Mouse (Mus musculus) limb, embryonic 15.5 days (tissue): ENCODE data around the gene Olfr678. TPM values are rescaled to one million over a fixed set of nuclear protein-coding genes. Genes with fewer than 3 reads are reported as not detected.
"Not testable (repeated sequence)": the region's sequence is repeated elsewhere in the genome, so short reads cannot be mapped to it uniquely, and the experiment has no call there.

Source experiments
- ATAC-seq: fragments of 200-750 bp; cut with Nextera tagmentation; 2 replicates; pipeline ENCODE4 v1.8.0; 2017; ENCODE audit warnings: low read depth, moderate TSS enrichment; ENCODE audit not compliant: insufficient number of reproducible peaks, low FRiP score, low TSS enrichment
- H3K27ac ChIP-seq: fragments of 300-500 bp; sonication (generic); 2 replicates; pipeline ENCODE4 v1.5.1; 2015; ENCODE audit warnings: moderate library complexity, mild to moderate bottlenecking, inconsistent platforms
- H3K27me3 ChIP-seq: fragments of 300-500 bp; sonication (generic); 2 replicates; pipeline ENCODE4 v1.6.1; 2015; ENCODE audit warnings: inconsistent platforms
- H3K36me3 ChIP-seq: fragments of 300-500 bp; sonication (generic); 2 replicates; pipeline ENCODE4 v1.6.1; 2015; ENCODE audit warnings: inconsistent platforms
- H3K4me1 ChIP-seq: fragments of 300-500 bp; sonication (generic); 2 replicates; pipeline ENCODE4 v1.6.1; 2015; ENCODE audit warnings: inconsistent platforms
- H3K4me2 ChIP-seq: fragments of 300-500 bp; sonication (generic); 2 replicates; pipeline ENCODE4 v1.6.1; 2015; ENCODE audit warnings: mild to moderate bottlenecking, inconsistent platforms
- H3K4me3 ChIP-seq: fragments of 300-500 bp; sonication (generic); 2 replicates; pipeline ENCODE4 v1.5.1; 2015; ENCODE audit warnings: mild to moderate bottlenecking, inconsistent platforms
- H3K9ac ChIP-seq: fragments of 300-500 bp; sonication (generic); 2 replicates; pipeline ENCODE4 v1.6.1; 2015; ENCODE audit warnings: inconsistent platforms
- H3K9me3 ChIP-seq: fragments of 300-500 bp; sonication (generic); 2 replicates; pipeline ENCODE4 v1.6.1; 2016; ENCODE audit warnings: inconsistent platforms
- WGBS: fragments of 180-500 bp; shearing (Covaris S2); methylation state at CpG from one replicate; pipeline ENCODE4 v1.1.7; 2015; 5-methylcytosine and 5-hydroxymethylcytosine counted together
- polyA plus RNA-seq: library from polyadenylated mRNA; unstranded; fragments of >200 nt; fragmentation: Nextera tagmentation; extraction: Ambion mirVana; gene quantifications from 2 replicates; pipeline ENCODE4 v1.2.1, GENCODE M21; 2015

Olfr678 gene
- not detected in 2 replicates for polyA plus RNA-seq

DNA sequence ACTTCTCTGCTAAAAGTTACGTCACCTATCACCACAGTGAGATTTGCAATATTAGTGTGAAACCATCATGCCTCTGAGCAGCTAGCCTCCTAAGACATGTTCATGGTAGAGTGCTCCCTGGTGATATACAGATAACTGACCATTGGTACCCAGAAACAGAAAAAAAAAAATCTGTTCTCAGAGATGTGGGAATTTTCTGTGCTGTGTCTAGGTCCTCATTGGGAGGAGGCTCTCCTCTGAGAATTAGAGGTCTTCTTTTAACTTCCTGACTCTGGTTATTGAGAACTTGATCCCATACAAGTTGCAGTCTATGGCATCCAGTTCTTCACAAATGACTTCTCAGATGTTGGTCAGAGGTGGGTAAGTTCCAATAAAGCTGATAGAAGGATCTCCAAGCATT is at the start of gene Olfr678:
TSS of gene Olfr678 (plus strand) at position 301 of the 400 bp plus-strand sequence.
- Histone ChIP-seq H3K9ac (no peak within 1 kb of the TSS), H3K4me1 (no peaks in the 10 kb centered on the region), H3K9me3 (no peaks in the 10 kb centered on the region), H3K4me3 (no peak within 1 kb of the TSS), H3K36me3 (no peaks in the 10 kb centered on the region), H3K27me3 (no peaks in the 10 kb centered on the region), H3K4me2 (no peak within 1 kb of the TSS), H3K27ac (no peak within 1 kb of the TSS)
- no peak for ATAC-seq
- 81% methylated on average over 1 of the region's 1 CpGs for WGBS

DNA sequence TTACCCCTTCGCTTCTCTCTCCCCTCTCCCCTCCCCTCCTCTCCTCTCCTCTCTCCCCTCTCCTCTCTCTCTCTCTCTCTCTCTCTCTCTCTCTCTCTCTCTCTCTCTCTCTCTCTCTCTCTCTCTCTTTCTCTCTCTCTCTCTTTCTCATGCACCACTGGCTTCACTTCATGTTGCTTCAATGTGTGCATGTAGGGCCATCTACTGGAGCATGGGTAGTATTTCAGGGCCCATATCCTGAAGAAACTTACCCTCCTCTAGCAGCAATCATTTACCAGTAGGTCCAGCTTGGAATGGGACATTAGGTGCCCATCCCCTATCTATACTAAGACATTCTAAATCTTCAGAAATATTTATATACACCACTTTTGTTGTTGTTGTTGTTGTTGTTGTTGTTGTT is 41.7 kb upstream of the Olfr678 start:
- H3K36me3 ChIP-seq, result no peaks in the 10 kb centered on the region
- no peak overlapping the region for H3K4me2 ChIP-seq
- H3K9me3 ChIP-seq, result no peaks in the 10 kb centered on the region
- no peaks in the 10 kb centered on the region for H3K27me3 ChIP-seq
- H3K4me3 ChIP-seq, result no peak overlapping the region
- H3K27ac ChIP-seq, result no peak overlapping the region
- ATAC-seq, result no peak
- 75% methylated on average over 1 of the region's 1 CpGs for WGBS
- H3K9ac ChIP-seq, result no peak overlapping the region
- H3K4me1 ChIP-seq, result no peaks in the 10 kb centered on the region

DNA sequence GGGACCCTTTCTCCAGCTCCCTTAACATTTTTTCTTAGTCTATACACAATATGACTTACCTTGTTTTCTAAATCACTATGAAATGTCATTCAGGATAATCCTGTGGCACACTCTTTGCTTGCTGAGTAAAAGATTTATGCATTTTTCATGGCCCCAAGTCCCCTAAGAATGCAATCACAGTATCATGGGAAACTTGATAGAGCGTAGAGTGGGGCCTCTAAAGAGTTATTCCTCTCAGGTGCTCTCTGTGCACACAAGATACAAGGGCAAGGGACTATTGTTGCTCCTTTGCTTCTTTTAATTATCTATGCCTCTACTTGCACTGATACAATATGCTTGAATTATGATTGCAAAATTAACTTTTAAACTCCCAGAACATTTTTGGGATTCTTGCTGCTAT is 35.9 kb upstream of the Olfr678 start, which contains the start of gene Olfr675:
TSS of gene Olfr675 (minus strand) at position 101 of the 400 bp plus-strand sequence.
- no peaks in the 10 kb centered on the region for H3K9me3 ChIP-seq
- no peaks in the 10 kb centered on the region for H3K4me1 ChIP-seq
- no peak within 1 kb of the TSS for H3K9ac ChIP-seq
- H3K4me2 ChIP-seq, result no peak within 1 kb of the TSS
- H3K27ac ChIP-seq, result no peak within 1 kb of the TSS
- no peaks in the 10 kb centered on the region for H3K36me3 ChIP-seq
- WGBS, result 72% methylated on average over 1 of the region's 1 CpGs
- no peaks in the 10 kb centered on the region for H3K27me3 ChIP-seq
- ATAC-seq, result no peak
- H3K4me3 ChIP-seq, result no peak within 1 kb of the TSS

DNA sequence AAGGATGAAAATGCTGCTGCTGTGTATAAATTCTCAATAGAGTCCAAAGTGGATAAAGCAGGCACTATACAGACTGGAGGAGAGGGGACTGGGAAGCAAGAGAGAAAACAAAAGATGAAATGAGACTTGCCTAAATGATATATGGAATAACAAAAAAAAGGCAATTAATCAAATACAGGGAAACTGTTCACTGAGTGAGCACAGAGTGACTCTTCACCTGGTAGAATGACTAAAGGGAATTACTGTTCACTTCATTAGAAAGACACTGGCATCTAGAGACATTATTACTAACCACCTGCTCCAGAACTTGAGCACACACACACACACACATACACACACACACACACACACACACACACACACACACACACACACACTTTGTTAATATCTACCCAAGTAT is 31.9 kb upstream of the Olfr678 start, which contains the start of gene Olfr676:
TSS of gene Olfr676 (plus strand) at position 301 of the 400 bp plus-strand sequence.
- H3K4me2 ChIP-seq, result no peak within 1 kb of the TSS
- no peaks in the 10 kb centered on the region for H3K36me3 ChIP-seq
- no peak within 1 kb of the TSS for H3K4me3 ChIP-seq
- no peak for ATAC-seq
- no peak within 1 kb of the TSS for H3K27ac ChIP-seq
- H3K9ac ChIP-seq, result no peak within 1 kb of the TSS
- no peaks in the 10 kb centered on the region for H3K27me3 ChIP-seq
- no peaks in the 10 kb centered on the region for H3K4me1 ChIP-seq
- H3K9me3 ChIP-seq, result no peaks in the 10 kb centered on the region

DNA sequence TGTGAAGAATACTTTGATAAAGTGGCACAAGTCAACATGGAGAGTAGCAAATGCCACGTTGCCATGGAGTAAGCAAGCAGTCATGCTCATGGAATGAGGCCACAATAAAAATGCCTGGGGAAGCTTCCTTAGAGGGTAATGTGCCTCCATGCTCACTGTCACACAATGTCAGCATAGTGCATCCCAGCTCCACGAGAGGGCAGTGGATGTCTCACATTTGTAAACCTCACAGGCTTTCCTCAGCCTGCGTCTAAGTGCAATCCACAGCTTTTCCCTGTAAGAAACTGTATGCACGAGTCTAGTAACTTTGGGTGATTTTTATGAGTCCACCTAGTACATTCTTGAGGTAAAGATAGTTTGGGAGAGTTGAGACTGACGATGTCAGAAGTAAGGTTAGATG is 30.4 kb upstream of the Olfr678 start:
- not testable (repeated sequence) for H3K9ac ChIP-seq, ATAC-seq, H3K4me3 ChIP-seq, H3K4me1 ChIP-seq, H3K27ac ChIP-seq, H3K9me3 ChIP-seq, H3K27me3 ChIP-seq, H3K36me3 ChIP-seq, H3K4me2 ChIP-seq
- WGBS, result 48% methylated on average over 5 of the region's 5 CpGs

DNA sequence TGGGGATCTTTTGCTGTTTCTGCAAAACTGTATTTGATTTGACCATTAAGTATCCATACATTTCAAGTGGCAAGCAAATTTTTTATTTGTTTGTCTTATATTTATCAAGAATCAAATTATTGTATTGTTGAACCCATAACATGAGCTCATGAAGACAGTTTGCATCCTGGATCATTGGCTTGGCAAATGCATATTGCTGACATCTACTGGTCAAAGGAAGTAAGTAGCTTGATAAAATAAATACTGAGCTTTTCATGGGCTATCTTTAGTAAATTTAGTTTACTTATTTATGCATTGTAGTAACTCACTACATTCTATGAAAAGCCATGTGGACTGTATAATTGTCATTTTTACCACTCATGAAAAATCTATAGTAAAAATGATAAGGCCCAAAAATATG is 5.3 kb upstream of the Olfr678 start:
- H3K4me1 ChIP-seq, result no peaks in the 10 kb centered on the region
- ATAC-seq, result no peak
- H3K9me3 ChIP-seq, result no peaks in the 10 kb centered on the region
- H3K27ac ChIP-seq, result no peak overlapping the region
- H3K4me2 ChIP-seq, result no peak overlapping the region
- H3K36me3 ChIP-seq, result no peaks in the 10 kb centered on the region
- H3K27me3 ChIP-seq, result no peaks in the 10 kb centered on the region
- no peak overlapping the region for H3K9ac ChIP-seq
- no peak overlapping the region for H3K4me3 ChIP-seq

DNA sequence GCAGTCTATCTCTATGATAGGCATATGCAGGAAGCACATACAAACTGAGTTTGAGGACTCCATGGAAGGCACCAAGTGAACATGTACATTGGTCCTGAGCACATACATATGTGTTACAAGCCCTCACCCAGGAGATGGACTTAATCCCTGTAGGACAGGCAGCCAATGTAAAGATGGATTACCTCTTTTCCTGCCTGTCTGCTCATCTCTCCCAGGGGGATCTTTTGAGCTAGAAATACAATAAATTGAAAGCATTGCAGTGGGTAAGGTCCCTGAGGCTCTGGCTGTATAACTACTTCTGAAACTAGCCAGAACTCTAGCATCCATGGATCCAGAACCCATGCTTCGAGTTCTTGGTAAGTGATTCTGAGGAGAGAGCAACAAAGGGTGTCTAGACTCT is 16.6 kb downstream of the Olfr678 start, which contains the start of gene Olfr679:
TSS of gene Olfr679 (plus strand) at position 301 of the 400 bp plus-strand sequence.
- Histone ChIP-seq H3K9ac (no peak within 1 kb of the TSS), H3K4me3 (no peak within 1 kb of the TSS), H3K27me3 (no peaks in the 10 kb centered on the region), H3K9me3 (no peaks in the 10 kb centered on the region), H3K27ac (no peak within 1 kb of the TSS), H3K4me1 (no peaks in the 10 kb centered on the region), H3K4me2 (no peak within 1 kb of the TSS), H3K36me3 (no peaks in the 10 kb centered on the region)
- ATAC-seq, result no peak
- WGBS, result 57% methylated on average over 1 of the region's 1 CpGs

GRCm38 (mm10) chr7:105092717-105093116 is 28.4 kb downstream of the Olfr678 start, which contains the start of gene Olfr680-ps1:
TSS of gene Olfr680-ps1 (minus strand) at chr7:105092817.
- not testable (repeated sequence) for H3K27ac ChIP-seq, H3K9ac ChIP-seq, H3K36me3 ChIP-seq, H3K9me3 ChIP-seq, H3K4me3 ChIP-seq, H3K4me1 ChIP-seq, H3K4me2 ChIP-seq, H3K27me3 ChIP-seq, ATAC-seq

- Histone ChIP-seq H3K27ac (no peak within 1 kb of the TSS), H3K27me3 (no peaks in the 10 kb centered on the region), H3K4me2 (no peak within 1 kb of the TSS), H3K9ac (no peak within 1 kb of the TSS), H3K4me1 (no peaks in the 10 kb centered on the region), H3K36me3 (no peaks in the 10 kb centered on the region), H3K4me3 (no peak within 1 kb of the TSS), H3K9me3 (no peaks in the 10 kb centered on the region)
- no peak for ATAC-seq
These were observed 52.3 kb downstream of the Olfr678 start, which contains the start of gene Olfr681 for GRCm38 (mm10) chr7:105116536-105116935. TSS of gene Olfr681 (plus strand) at chr7:105116836.

Other genes starting within 250 kb of the Olfr678 start
- gene Usp17lb, start 221.9 kb upstream of the Olfr678 start, polyA plus RNA-seq, result not detected in 2 replicates
- not detected in 2 replicates for gene Usp17la, start 207.5 kb upstream of the Olfr678 start, polyA plus RNA-seq
- not detected in 2 replicates for gene Olfr665, start 186.4 kb upstream of the Olfr678 start, polyA plus RNA-seq
- 0.19 TPM in 1 of 2 replicates, not detected in the other for gene Olfr666, start 168.5 kb upstream of the Olfr678 start, polyA plus RNA-seq
- not detected in 2 replicates for gene Olfr667, start 143.0 kb upstream of the Olfr678 start, polyA plus RNA-seq
- not detected in 2 replicates for gene Olfr668, start 136.4 kb upstream of the Olfr678 start, polyA plus RNA-seq
- not detected in 2 replicates for gene Olfr669, start 130.2 kb upstream of the Olfr678 start, polyA plus RNA-seq
- gene Olfr670, start 101.9 kb upstream of the Olfr678 start, polyA plus RNA-seq, result not detected in 2 replicates
- gene Olfr671, start 85.3 kb upstream of the Olfr678 start, polyA plus RNA-seq, result not detected in 2 replicates
- not detected in 2 replicates for gene Olfr672, start 62.4 kb upstream of the Olfr678 start, polyA plus RNA-seq
- not detected in 2 replicates for gene Olfr675, start 36.0 kb upstream of the Olfr678 start, polyA plus RNA-seq
- not detected in 2 replicates for gene Olfr676, start 31.8 kb upstream of the Olfr678 start, polyA plus RNA-seq
- gene Olfr677, start 13.1 kb upstream of the Olfr678 start, polyA plus RNA-seq, result not detected in 2 replicates
- gene Olfr679, start 16.7 kb downstream of the Olfr678 start, polyA plus RNA-seq, result not detected in 2 replicates
- gene Olfr680-ps1, start 28.3 kb downstream of the Olfr678 start, polyA plus RNA-seq, result not detected in 2 replicates
- not detected in 2 replicates for gene Olfr681, start 52.4 kb downstream of the Olfr678 start, polyA plus RNA-seq
- not detected in 2 replicates for gene Olfr683, start 82.5 kb downstream of the Olfr678 start, polyA plus RNA-seq
- gene Olfr684, start 99.2 kb downstream of the Olfr678 start, polyA plus RNA-seq, result not detected in 2 replicates
- not detected in 2 replicates for gene Olfr685, start 121.5 kb downstream of the Olfr678 start, polyA plus RNA-seq
- gene Olfr686, start 143.0 kb downstream of the Olfr678 start, polyA plus RNA-seq, result not detected in 2 replicates
- not detected in 2 replicates for gene Olfr688, start 223.6 kb downstream of the Olfr678 start, polyA plus RNA-seq
- gene Olfr689, start 246.7 kb downstream of the Olfr678 start, polyA plus RNA-seq, result not detected in 2 replicates